Mouse (Mus musculus): ENCODE measurements around the gene Gtf2a2.

DNA sequence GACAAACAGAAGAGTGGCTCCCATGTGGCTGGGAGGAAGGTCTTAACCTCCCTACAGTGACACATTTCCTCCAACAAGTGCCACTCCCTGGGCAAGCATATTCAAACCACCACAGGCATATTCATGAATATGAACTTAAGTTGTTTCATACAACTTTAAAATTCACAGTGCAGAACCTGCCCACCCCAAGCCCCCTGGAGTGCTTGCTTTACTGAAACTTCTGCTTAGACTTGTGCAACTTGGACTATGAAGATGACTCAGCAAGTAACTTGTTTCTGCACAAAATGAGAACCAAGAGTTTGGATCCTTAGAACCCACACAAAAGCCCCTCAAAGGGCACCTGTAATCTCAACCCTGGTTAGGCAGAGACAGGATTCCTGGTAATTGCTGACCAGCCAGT, 12.3 kb downstream of the Gtf2a2 start:
- no peak for TF ChIP-seq CTCF (IDR thresholded peaks at IDR 0.05; ENCODE audit: low read depth)
- no peak for TF ChIP-seq EP300 (IDR thresholded peaks at IDR 0.05; ENCODE audit: low read depth)

Data from heart, postnatal 0 days (tissue).